Mouse (Mus musculus): ENCODE measurements at regions not wholly inside any gene's neighbourhood (a gene's known extent, or its start where the extent isn't known, plus 50 kb on each side); places are given as distances from the start of the nearest gene placed in this dataset.
A peak's percentile ranks its signal among the peaks of the same experiment; 100 is the strongest.

DNA sequence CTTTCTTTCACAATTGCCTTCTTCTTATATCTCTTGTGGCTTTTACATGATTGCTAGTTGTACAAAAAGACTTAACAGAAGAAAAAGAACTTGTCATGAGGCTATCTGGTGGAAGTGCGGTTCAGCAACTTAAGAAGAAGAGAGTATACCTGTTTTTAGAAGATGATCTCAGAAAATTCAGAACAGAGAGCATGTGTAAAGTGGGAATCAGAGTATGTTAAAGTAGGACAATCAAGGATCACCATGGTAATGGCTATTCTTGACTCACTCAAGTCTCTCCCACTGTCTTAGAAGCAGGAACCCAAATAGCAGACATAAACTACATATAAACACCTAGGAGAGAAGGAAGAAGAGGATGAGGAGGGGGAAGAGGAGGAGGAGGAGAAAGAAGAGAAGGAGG lies 857.9 kb upstream of the Nr2f1 start:
- DNase-seq (ENCODE audit: low spot score in 2 of 2): no peak

DNA sequence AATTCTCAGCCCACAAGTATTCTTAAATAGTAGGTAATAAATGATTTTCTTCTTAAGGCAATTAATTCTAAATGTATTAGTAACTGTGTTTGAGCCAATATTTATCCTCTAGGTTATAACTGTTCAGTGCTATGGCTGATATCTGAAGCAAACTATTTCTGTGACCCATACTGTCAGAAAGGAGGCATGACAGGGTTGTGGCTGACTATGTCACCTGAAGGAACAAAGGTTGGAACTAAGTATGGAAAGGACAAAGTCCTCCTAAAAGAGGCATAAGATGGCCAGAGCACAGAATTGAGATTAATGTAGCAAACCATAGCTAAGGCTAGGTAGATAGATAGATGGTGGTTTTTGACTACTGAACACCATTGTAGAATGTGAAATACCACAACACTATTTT lies 854.9 kb upstream of the Nr2f1 start:
- DNase-seq (ENCODE audit: low spot score in 2 of 2): no peak

DNA sequence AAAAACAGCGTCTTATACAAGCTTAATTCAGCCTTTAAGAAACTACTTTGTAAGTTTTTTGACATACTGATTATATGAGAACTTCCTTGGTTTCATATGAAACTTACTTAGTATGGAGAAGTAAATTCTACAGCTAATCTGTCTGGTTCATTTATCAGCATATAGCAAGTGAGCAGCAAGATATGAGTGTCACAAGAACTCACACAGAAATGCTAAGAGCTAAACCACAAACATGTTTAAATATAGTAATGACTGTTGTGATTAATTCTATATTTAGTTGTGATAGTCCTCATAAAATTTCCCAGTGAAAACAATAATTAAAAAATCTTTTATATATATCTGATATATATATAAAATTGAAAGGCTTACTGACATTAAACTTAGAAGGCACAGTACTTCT lies 853.9 kb upstream of the Nr2f1 start:
- DNase-seq (ENCODE audit: low spot score in 2 of 2): no peak

DNA sequence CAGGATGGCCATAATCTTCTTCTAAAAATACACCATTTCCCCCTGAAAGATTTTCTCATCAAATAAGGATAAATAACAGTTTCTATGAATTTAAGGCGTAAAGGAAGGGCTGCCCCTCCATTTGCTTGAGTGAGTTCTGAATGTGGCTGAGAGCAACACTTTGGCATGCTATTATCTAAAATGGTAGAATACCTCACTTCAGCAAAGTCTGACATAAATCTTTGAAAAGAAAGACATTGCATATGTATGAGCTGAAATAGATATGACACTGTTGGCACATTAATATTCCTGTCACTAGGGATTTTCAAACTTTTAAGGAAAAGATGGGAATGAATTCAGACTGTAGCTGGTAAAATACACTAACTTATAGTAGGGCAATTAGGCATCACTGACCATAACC lies 847.7 kb upstream of the Nr2f1 start:
- DNase-seq (ENCODE audit: low spot score in 2 of 2): no peak

DNA sequence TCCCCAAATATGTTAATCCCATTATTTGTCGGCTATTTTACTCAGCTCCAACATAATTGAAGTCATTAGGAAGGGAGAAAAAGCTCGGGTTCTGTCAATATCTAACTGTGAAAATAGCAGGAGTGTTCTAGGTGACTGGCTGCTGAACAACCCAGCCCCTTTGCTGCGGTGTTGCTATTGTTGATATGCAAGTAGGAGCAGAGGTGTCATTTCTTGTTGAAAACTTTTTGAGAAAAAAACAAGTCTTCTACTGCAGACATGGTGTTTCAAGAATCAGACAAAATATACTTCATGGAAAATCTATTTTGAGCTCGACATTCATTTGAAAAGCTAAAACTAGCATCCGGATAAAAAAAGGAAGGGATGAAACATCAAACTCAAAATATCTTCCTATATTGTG lies 845.1 kb upstream of the Nr2f1 start:
- DNase-seq (ENCODE audit: low spot score in 2 of 2): no peak

DNA sequence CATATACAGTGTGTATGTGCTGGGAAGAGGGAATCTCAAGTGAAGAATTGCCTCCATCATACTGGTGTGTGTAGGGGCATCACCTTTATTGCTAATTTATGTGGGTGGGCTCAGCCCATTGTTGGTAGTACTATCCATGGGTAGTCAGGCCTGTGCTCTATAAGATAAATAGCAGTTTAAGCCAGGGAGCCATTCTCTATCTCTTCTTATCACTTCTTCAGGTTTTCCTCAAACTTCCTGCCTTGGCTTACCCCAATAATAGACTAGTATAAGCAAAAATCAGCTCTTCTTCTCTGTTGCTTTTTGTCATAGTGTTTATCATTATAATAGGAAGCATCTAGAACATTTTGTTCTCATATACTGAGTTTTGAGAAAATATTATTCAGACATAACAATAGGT lies 838.3 kb upstream of the Nr2f1 start:
- no peak for DNase-seq (ENCODE audit: low spot score in 2 of 2)

DNA sequence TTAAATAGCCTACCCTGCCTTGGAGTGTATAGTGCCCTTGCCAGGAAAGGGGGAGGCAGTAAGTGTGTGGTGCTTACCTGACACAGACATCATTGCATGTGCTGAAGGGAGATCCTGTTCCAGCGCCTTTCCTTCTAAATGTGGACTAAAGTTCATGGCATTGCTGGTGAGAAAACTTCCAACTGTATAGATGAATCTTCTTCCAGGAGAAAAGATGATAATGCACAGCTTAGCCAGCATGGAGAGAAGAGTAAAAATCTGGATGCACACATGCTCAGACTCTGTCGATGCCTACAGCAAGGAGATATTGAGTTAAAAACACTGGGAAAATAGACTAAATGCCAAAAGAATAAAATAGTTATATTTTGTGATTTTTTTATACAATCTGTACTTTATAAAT lies 835.7 kb upstream of the Nr2f1 start:
- DNase-seq (ENCODE audit: low spot score in 2 of 2): no peak

DNA sequence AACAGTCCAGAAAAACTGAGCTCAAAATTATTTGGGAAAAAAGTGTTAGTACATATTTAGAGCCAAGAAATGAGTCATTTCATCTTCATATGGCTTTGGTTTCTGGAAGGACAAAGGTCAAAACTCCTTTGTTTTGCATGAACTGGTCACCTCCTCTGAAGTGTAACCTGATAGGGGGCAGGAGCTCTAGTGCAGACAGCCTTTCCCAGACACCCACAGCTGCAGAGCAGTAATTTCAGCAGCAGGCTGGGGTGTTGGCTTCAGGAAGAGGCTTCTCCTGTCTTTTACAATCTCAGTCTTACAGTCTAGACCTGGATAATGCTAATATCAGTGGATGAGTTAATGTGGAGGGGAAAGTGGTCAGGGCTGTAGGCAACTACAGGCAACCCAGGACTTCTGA lies 830.4 kb upstream of the Nr2f1 start:
- no peak for DNase-seq (ENCODE audit: low spot score in 2 of 2)

DNA sequence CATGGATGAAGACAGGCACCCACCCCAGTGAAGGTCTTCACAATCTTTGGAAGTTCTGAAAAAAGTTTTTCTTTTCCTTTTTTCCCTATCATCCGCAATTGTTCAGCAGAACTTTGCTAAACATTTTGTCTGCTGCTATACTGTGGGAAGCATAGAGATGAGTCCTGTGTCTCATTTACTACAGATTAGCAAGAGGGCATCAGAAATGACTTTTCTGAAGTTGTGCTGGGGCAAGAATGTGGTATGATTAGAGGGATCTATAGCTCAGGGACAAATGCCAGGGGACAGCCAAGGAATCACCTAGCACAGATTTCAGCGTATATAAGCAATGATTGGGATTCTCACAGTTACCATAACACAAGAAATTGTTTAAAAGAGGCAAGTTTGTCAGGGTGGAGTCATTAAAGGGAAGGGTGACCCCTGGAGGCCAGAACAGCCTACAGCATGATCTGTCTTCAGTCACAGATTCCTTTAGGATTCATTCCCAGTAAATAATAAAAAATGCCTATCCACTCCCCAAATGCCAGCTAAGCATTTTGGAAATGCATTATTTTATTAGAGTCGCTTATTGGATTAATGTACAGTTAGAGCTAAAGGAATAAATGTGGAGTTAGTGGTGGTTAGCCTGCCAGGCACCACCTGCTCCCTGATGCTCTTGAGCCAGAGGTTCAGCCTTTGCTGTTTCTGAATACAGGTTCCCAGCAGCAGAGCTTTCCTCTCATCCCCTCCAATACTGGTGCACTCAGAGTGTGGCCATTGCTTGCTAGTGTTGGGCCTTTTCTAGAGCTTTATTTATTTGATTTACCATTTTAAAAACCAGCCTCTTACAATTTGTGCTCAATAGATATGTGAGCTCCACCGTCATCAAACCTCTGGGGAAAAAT lies 828.6 kb upstream of the Nr2f1 start:
- DNase-seq (ENCODE audit: low spot score in 2 of 2): peak in 1 of 2 experiments; percentile 16

DNA sequence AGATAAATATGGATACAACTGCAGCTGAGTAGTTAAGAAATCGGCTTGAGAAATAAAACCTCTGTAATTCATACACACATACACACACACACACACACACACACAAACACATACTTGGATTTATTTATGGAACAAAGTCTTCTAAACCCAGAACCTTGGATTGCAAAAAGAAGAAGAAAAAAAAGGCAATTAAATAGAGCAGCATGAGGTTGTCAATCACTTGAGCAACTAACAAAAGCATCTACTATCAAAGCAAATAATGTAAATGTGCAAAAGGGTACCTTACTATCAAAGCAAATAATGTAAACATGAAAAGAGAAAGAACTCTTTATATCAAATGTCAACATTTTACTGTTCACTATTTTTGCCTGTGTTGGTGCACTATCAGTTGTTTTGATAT lies 826.1 kb upstream of the Nr2f1 start:
- no peak for DNase-seq (ENCODE audit: low spot score in 2 of 2)

DNA sequence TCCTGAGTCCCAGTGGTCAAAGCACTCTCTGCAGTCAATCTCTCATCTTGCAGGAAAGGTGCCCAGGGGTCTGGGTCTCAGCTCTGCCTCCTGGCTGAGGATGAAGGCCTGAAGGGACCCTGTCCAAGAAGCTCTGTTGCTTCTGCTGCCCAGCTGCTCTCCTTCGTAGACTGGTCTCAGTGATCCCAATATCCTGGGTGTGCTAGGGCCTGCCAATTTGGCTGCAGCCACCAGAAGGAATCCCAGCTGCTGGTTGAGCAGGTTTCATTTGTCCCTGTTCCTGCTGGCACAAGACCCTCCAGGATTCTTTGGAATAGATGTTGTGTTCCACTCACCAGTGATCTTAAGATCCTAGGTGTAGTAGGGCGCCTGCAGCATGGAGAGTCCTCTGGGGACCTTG lies 818.5 kb upstream of the Nr2f1 start:
- no peak for DNase-seq (ENCODE audit: low spot score in 2 of 2)

DNA sequence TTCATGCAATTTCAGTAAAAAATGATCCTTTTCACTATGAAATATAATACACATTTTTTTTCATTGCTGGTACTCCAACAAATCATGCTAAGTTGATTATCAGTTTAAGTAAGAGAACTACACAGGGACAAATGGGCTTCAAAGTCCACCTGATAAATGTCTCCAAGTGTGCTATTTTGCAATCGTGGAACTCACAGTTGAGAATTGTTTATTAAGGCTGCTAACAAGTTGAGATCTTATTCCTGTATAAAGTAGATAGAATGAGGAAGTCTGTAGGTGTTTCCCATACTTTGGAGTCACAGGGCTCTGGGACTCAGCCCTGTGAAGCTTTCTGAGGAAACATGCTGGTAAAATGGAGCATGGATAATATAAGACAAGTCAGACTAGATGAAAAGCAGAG lies 803.8 kb upstream of the Nr2f1 start:
- DNase-seq (ENCODE audit: low spot score in 2 of 2): no peak

DNA sequence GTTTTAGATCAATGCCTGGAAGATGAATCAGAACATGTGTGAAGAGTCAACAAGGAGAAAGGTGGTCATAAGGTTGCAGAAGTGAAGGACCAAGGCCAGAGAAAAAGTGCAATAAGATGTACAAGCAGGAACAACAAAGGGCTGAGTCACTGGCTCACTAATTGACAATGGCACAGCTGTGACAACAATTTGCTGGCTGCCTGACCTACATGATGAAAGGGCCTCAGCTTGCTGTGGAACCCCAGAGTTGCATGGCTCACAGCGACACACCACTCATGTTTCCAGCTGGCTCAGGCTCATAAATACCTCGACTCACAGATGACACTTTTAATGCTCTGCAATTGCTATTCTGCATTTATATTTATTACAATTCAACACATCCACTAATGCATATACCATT lies 799.3 kb upstream of the Nr2f1 start:
- no peak for DNase-seq (ENCODE audit: low spot score in 2 of 2)

DNA sequence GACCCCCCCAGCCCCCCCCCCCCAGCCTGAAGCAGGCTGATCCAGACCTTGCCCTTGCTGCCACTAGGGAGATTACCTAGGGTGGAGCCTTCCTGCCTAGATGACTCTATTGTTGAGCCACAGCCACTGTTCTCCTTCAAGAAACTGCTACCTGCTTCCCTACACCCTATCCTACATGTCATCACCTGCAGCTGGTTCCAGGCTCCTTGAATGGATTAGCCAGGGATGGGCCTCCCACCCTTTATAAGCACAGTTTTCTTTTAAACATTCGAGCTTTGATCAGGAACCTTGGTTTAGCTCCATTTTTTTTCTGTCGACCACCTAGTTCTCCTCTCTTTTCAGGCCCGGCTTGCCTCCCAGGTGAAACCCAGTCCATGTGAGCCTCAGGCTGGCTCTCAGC lies 792.8 kb upstream of the Nr2f1 start:
- no peak for DNase-seq (ENCODE audit: low spot score in 2 of 2)

DNA sequence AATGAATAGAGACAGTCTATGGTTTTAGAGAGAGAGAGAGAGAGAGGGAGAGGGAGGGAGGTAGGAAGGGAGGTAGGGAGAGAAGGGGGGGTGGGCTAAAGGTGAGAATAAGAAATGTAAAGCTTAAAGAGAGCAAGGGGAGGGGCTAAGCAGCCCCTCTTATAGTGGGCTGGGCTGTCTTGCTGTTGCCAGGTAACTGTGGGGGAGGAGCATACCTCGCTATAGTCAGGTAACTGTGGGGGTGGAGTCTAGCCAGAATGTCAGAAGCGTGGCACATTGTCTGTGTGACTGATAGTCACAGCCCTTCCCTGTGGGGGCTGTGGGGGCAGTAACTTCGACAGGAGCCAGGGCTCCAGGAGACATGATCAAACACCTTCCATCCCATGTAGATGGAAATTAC lies 786.4 kb upstream of the Nr2f1 start:
- no peak for DNase-seq (ENCODE audit: low spot score in 2 of 2)

DNA sequence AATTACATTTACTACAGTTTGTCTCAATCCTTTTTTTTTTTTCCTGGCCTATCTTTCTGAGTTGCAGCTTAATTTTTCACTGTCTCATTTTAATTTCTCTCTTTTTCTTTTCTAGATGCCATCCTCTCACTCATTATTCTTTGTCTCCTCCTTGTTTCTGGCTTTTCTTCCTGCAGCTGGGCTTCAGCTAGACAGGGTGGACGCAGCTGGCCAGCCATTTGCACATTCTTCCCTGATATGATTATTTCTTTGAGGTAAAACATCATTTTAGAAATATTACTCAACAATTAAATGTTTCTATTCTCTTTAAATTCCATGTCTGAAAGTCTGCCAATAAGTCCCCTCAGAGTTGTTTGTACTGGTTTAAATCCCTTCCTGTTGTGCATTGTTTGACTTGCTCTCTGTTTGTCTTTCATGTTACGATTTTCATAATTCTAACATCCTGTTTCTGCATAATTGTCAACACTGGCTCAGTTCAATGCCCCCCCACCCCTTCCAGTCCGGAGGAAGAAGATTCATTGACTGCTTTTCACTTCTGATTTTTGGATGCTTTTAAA lies 777.7 kb upstream of the Nr2f1 start:
- no peak for DNase-seq (ENCODE audit: low spot score in 2 of 2)

DNA sequence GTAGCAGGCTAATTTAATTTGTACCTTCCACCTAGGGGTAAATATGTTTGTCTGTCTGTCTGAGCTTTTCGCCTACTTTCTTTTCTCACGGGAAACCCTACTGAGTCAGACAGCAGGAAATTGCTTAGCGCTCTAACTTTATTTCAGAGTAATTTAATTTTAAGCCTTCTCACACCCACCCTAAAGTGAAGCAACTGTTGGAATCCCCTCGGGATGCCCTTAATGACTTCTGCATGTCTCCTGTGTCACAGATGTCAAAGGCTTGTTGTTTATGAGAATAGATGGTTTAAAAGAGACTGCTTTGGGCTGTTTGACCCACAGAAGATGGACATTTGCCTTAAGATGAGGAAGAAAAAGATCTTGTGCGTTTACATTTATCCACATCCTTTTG lies 738.8 kb upstream of the Nr2f1 start:
- no peak for DNase-seq (ENCODE audit: low spot score in 2 of 2)

DNA sequence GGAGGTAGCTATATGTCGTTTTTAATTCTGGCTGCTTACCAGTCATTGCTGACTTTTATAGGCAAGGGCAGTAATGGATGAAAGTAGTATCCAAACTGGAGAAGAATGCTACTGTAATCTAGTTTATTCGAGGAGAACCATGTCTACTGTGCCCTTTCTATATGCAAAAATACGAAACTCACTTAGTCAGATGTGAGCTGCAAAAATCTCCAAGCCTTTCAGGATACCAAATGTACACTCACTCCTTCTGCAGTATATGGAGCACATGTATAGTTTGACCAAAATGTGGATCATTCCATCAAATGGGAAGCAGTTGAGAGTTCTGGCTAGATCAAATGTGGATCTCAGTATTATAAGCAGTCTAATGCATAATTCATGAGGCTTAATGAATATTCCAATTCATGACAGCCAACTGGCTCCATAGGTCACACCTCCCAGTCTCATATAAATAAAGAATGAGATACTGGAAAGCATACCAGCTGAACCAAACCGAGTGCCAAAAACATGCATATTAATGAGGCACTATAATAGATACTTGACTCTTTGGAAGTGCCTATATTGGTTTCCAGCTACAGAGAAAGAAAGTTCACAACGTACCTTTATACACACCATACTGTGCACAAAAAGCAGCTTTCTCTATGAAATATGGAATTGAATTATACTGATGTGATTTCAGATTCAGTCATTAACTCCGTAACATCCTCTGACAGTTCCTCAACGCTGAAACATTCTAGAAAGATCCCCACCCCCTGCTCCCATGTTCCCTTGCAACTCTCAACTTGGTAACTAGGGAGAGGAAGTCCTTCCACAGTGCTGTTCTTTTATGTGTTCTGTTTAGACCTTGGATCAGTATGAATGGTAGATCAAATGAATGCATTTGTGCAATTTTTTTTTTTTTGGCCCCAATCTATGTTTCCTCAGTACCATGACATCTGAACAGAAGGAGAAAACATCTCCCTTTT lies 738.1 kb upstream of the Nr2f1 start:
- no peak for DNase-seq (ENCODE audit: low spot score in 2 of 2)

DNA sequence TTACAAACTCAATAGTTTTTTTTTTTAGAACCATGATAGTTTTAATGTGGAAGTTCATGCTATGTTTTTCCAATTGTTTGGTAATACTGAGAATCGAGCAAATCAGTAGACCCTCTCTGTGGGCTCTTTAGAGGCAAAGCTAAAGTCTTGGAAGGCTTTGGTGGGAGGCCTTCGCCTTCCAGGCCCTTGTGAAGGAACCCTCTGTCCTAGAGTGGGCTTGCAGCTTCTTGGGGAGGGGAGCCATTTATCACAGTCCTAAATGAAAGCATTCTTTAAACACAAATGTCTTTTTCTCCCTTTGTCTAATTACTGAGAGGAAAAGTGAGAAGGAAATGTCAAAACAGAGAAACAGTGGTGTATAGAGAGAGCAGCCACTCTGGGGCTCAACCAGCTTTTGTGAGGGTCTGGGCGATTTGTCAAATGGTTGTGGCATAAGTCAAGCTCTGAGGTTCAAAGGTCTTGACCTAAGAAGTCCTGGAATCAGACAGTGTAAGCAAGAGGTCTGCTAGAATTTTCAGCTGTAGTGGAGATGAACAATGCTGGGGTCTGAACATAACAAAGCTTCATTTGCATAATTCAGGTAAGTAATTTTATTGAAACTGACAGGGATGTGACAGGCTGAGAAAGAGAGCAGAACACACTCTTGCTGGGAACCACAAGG lies 736.6 kb upstream of the Nr2f1 start:
- DNase-seq (ENCODE audit: low spot score in 2 of 2): no peak

DNA sequence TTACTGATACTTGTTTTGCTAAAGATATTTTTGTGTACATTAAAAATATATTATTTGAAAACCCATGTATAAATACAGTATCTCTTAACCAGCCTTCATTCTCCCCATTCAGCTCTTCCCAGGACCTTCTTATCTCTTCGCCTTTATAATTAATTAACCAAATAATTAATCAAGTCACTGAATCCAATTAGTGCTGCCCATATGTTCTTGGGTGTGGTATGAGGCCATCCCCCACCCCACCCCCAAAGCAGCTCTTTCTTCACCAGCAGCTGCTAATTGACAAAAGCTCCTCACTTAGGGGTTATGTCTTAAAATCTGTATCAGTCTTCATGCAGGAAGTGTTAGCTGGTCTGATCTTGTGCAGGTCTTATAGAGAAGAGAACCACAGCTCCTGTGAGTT lies 728.8 kb upstream of the Nr2f1 start:
- no peak for DNase-seq (ENCODE audit: low spot score in 2 of 2)

DNA sequence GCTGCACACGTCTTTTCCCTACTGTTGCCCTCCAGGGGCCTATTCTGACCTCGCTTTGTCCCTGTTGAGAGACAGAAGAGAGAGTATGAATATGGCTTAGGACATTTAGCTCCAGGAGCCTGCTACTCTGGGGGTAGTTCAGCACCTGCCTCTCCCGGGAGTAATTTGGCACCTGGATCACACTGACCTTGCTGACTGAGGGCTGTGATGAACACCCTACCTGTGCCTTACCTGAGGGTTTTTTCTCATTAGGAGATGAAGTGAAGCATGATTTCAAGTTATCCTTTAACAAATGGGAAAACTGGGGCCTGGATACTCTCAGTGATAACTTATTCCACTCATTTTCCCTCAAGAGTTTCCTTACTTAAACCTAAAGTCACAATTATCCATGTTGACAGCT lies 721.2 kb upstream of the Nr2f1 start:
- no peak for DNase-seq (ENCODE audit: low spot score in 2 of 2)

DNA sequence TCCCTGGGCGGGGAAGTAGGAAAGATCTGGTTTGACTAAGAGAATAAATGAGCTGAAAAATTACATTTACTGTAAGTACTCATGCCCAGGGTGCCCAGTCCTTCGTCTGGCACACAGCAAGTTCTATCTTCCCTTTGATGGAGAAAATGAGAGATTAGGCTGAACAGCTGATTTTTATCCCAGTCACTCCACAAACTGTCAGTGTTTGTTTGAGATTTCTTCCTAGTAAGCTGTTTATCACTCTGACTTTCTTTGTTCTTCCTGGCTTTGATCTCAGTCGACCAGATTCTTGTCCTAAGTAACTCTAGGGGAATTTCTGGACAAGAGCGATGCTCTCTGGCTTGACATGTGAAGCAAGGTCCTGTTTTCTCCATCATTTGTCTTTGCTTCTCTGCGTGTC lies 710.3 kb upstream of the Nr2f1 start:
- DNase-seq (ENCODE audit: low spot score in 2 of 2): no peak

All from frontal cortex, postnatal 25 days (tissue).